Mouse (Mus musculus): Measurements from ENCODE around the gene Ak5.

GRCm38 (mm10) chr3:152495415-152495898 is 172.7 kb downstream of the Ak5 start:
- TF ChIP-seq CTCF (IDR thresholded peaks at IDR 0.05; ENCODE audit: borderline replicate concordance, extremely low read depth, insufficient read depth, insufficient read length) (no peak), POLR2A (IDR thresholded peaks at IDR 0.05; ENCODE audit: borderline replicate concordance, extremely low read depth, insufficient read depth, insufficient read length, poor library complexity, severe bottlenecking) (no peak)

Measured in brain, embryonic 14.5 days (tissue).